Mouse (Mus musculus) E14TG2a.4 (cell line): ENCODE results near the gene Dmkn.
A peak's percentile ranks its signal among the peaks of the same experiment; 100 is the strongest.

ENCODE experiments used
- CTCF ChIP-seq: conservative IDR thresholded peaks from 2 replicates; pipeline ENCODE4 v1.5.1; 2014; ENCODE audit warnings: low read length
- NANOG ChIP-seq: IDR thresholded peaks from 2 replicates; pipeline ENCODE4 v1.6.1; 2014; ENCODE audit warnings: borderline replicate concordance, low read length, mixed read lengths
- POU5F1 ChIP-seq: IDR thresholded peaks from 2 replicates; pipeline ENCODE4 v1.6.1; 2014; ENCODE audit warnings: low read length, borderline replicate concordance

- 0 out of 2 replicates have a peak, but pooled peaks have one; percentile 6 for TF ChIP-seq CTCF
- TF ChIP-seq NANOG: no peak
- no peak for TF ChIP-seq POU5F1
These were observed 19.4 kb upstream of the Dmkn start for GRCm38 (mm10) chr7:30744022-30744598.
